ENCODE assay signal across 11 mouse cellular contexts in genomic region chr10:118545966-118546365, GRCm38 (mm10).
DNase-seq lines count a peak whose midpoint lies in the region; ATAC-seq and TF ChIP-seq lines count a peak whose summit lies in the region.
"Had no signal": no experiment of that assay in that cellular context is flagged by ENCODE, and none has a peak within 500 bp of the region (broad histone marks: within the 10 kb centered on the region; RNA-seq: fewer than 3 reads in every experiment).

No protein-coding gene starts in this region.

- no peaks in the 10 kb centered on the region for H3K4me1 ChIP-seq in forebrain, postnatal 0 days (ENCODE audit: insufficient read depth)
- no peaks in the 10 kb centered on the region for H3K4me1 ChIP-seq in forebrain, embryonic 12.5 days
- H3K4me1 ChIP-seq: embryonic facial prominence, embryonic 15.5 days; stomach, embryonic 15.5 days had no signal

- 16% methylated on average over 1 of the region's 1 CpGs for WGBS in forebrain, postnatal 0 days
- 8% methylated on average over 1 of the region's 1 CpGs for WGBS in forebrain, embryonic 12.5 days

- no peak overlapping the region for H3K4me2 ChIP-seq in forebrain, postnatal 0 days (ENCODE audit: low read depth)
- no peak overlapping the region for H3K4me2 ChIP-seq in forebrain, embryonic 12.5 days
- H3K4me2 ChIP-seq: embryonic facial prominence, embryonic 15.5 days; stomach, embryonic 15.5 days had no signal

- no peaks in the 10 kb centered on the region for H3K36me3 ChIP-seq in forebrain, postnatal 0 days (ENCODE audit: insufficient read depth)
- no peaks in the 10 kb centered on the region for H3K36me3 ChIP-seq in forebrain, embryonic 12.5 days (replicated peaks)
- H3K36me3 ChIP-seq: embryonic facial prominence, embryonic 15.5 days; G1E; stomach, embryonic 15.5 days had no signal

- no peaks in the 10 kb centered on the region for H3K27me3 ChIP-seq in forebrain, postnatal 0 days (ENCODE audit: insufficient read depth, low read length)
- H3K27me3 ChIP-seq in forebrain, embryonic 12.5 days, result no peaks in the 10 kb centered on the region
- H3K27me3 ChIP-seq: embryonic facial prominence, embryonic 15.5 days; stomach, embryonic 15.5 days had no signal

- H3K9ac ChIP-seq in forebrain, postnatal 0 days, result no peak overlapping the region
- H3K9ac ChIP-seq in forebrain, embryonic 12.5 days, result no peak overlapping the region
- H3K9ac ChIP-seq: embryonic facial prominence, embryonic 15.5 days; stomach, embryonic 15.5 days had no signal

- DNase-seq in forebrain, postnatal 0 days, result peak; percentile 81
- peak; percentile 17 for DNase-seq in lung, postnatal 10 days
- DNase-seq in lung, postnatal 14 days, result no peak
- DNase-seq in frontal cortex, postnatal 25 days (ENCODE audit: low spot score in 2 of 2), result no peak
- DNase-seq in adrenal gland, postnatal 4 days (ENCODE audit: low spot score in 2 of 2), result no peak

- H3K27ac ChIP-seq in forebrain, postnatal 0 days (ENCODE audit: low read depth, low read length), result no peak overlapping the region
- H3K27ac ChIP-seq in forebrain, embryonic 12.5 days, result no peak overlapping the region
- H3K27ac ChIP-seq: embryonic facial prominence, embryonic 15.5 days; stomach, embryonic 15.5 days had no signal

- H3K4me3 ChIP-seq in forebrain, postnatal 0 days (ENCODE audit: low read depth, low read length), result no peak overlapping the region
- H3K4me3 ChIP-seq in forebrain, embryonic 12.5 days (replicated peaks), result no peak overlapping the region
- H3K4me3 ChIP-seq: embryonic facial prominence, embryonic 15.5 days; stomach, embryonic 15.5 days had no signal

- peak; percentile 77 for TF ChIP-seq CTCF in forebrain, postnatal 0 days (IDR thresholded peaks at IDR 0.05; ENCODE audit: low read depth)

- peak; percentile 54 for ATAC-seq in forebrain, postnatal 0 days
- ATAC-seq in forebrain, embryonic 12.5 days (ENCODE audit: low FRiP score), result no peak
- ATAC-seq in activated CD4-positive, CD25-positive, alpha-beta regulatory T cell, adult 4 months, result peak; percentile 59
- peak; percentile 48; the same call in 1 of the 2 replicates for ATAC-seq in neutrophil, adult 5-6 weeks (ENCODE audit: extremely low read depth, insufficient number of reproducible peaks, low FRiP score, poor library complexity, severe bottlenecking)

- H3K9me3 ChIP-seq in forebrain, postnatal 0 days (ENCODE audit: low read length), result no peaks in the 10 kb centered on the region
- H3K9me3 ChIP-seq in forebrain, embryonic 12.5 days, result no peaks in the 10 kb centered on the region
- H3K9me3 ChIP-seq: embryonic facial prominence, embryonic 15.5 days; stomach, embryonic 15.5 days had no signal

Comparison
In these comparisons a context has a peak if more than half of its experiments do, and no peak if none do; other contexts are left out.
1. DNase-seq: peak in forebrain, postnatal 0 days (single experiment) and lung, postnatal 10 days (single experiment); none in lung, postnatal 14 days (single experiment), frontal cortex, postnatal 25 days (0 of 2) and adrenal gland, postnatal 4 days (0 of 2).